In genomic region chr3:46075646-46076045, GRCm38 (mm10) we compare ENCODE assay signal across 21 mouse cellular contexts.
A peak's percentile ranks its signal among the peaks of the same experiment; 100 is the strongest.
DNase-seq lines count a peak whose midpoint lies in the region; ATAC-seq and TF ChIP-seq lines count a peak whose summit lies in the region.
"Had no signal": no experiment of that assay in that cellular context is flagged by ENCODE, and none has a peak within 500 bp of the region (broad histone marks: within the 10 kb centered on the region; RNA-seq: fewer than 3 reads in every experiment).

No protein-coding gene starts in this region.

- no peaks in the 10 kb centered on the region for H3K4me1 ChIP-seq in forebrain, embryonic 13.5 days
- no peaks in the 10 kb centered on the region for H3K4me1 ChIP-seq in forebrain, embryonic 15.5 days
- H3K4me1 ChIP-seq in midbrain, postnatal 0 days (ENCODE audit: insufficient read depth, low read length) = no peaks in the 10 kb centered on the region
- H3K4me1 ChIP-seq in midbrain, embryonic 11.5 days (ENCODE audit: control insufficient read depth, insufficient read depth, low read length) = no peaks in the 10 kb centered on the region
- no peaks in the 10 kb centered on the region for H3K4me1 ChIP-seq in liver, embryonic 12.5 days
- H3K4me1 ChIP-seq: forebrain, embryonic 12.5 days; heart, embryonic 10.5 days had no signal

- peak; percentile 50; the same call in 1 of the 2 replicates for ATAC-seq in forebrain, embryonic 13.5 days
- ATAC-seq in forebrain, embryonic 15.5 days (replicated peaks) = no peak; the same call in 1 of the 2 replicates
- no peak for ATAC-seq in midbrain, postnatal 0 days (ENCODE audit: low FRiP score)
- no peak for ATAC-seq in midbrain, embryonic 11.5 days (ENCODE audit: low FRiP score)
- ATAC-seq in liver, embryonic 12.5 days = no peak
- ATAC-seq: CD4-positive, CD25-positive, alpha-beta regulatory T cell, adult 4 months; intestine, embryonic 16.5 days; Patski had no signal

- no peak for TF ChIP-seq CTCF in midbrain, postnatal 0 days (IDR thresholded peaks at IDR 0.05)

- H3K9ac ChIP-seq in forebrain, embryonic 13.5 days = no peak overlapping the region
- no peak overlapping the region for H3K9ac ChIP-seq in forebrain, embryonic 15.5 days (replicated peaks)
- no peak overlapping the region for H3K9ac ChIP-seq in midbrain, postnatal 0 days (replicated peaks; ENCODE audit: low read length, poor library complexity, severe bottlenecking)
- H3K9ac ChIP-seq in midbrain, embryonic 11.5 days (ENCODE audit: low read length) = no peak overlapping the region
- no peak overlapping the region for H3K9ac ChIP-seq in liver, embryonic 12.5 days
- H3K9ac ChIP-seq: forebrain, embryonic 12.5 days; hindbrain, embryonic 14.5 days had no signal

- no peaks in the 10 kb centered on the region for H3K36me3 ChIP-seq in forebrain, embryonic 13.5 days (ENCODE audit: poor library complexity, severe bottlenecking)
- no peaks in the 10 kb centered on the region for H3K36me3 ChIP-seq in forebrain, embryonic 15.5 days
- no peaks in the 10 kb centered on the region for H3K36me3 ChIP-seq in midbrain, postnatal 0 days (ENCODE audit: insufficient read depth, low read length)
- H3K36me3 ChIP-seq in midbrain, embryonic 11.5 days (ENCODE audit: control insufficient read depth, insufficient read depth, low read length) = no peaks in the 10 kb centered on the region
- no peaks in the 10 kb centered on the region for H3K36me3 ChIP-seq in liver, embryonic 12.5 days
- H3K36me3 ChIP-seq: forebrain, embryonic 12.5 days; heart, embryonic 10.5 days had no signal

- no peak overlapping the region for H3K4me2 ChIP-seq in forebrain, embryonic 13.5 days
- H3K4me2 ChIP-seq in forebrain, embryonic 15.5 days (replicated peaks) = no peak overlapping the region
- H3K4me2 ChIP-seq in midbrain, postnatal 0 days (ENCODE audit: low read depth, low read length, poor library complexity, severe bottlenecking) = no peak overlapping the region
- no peak overlapping the region for H3K4me2 ChIP-seq in midbrain, embryonic 11.5 days
- H3K4me2 ChIP-seq in liver, embryonic 12.5 days = no peak overlapping the region
- H3K4me2 ChIP-seq: forebrain, embryonic 12.5 days; hindbrain, embryonic 14.5 days had no signal

- H3K9me3 ChIP-seq in forebrain, embryonic 13.5 days (replicated peaks) = no peaks in the 10 kb centered on the region
- H3K9me3 ChIP-seq in forebrain, embryonic 15.5 days = no peaks in the 10 kb centered on the region
- no peaks in the 10 kb centered on the region for H3K9me3 ChIP-seq in midbrain, postnatal 0 days (ENCODE audit: low read length)
- H3K9me3 ChIP-seq in midbrain, embryonic 11.5 days (ENCODE audit: control insufficient read depth, low read length) = no peaks in the 10 kb centered on the region
- H3K9me3 ChIP-seq in liver, embryonic 12.5 days (replicated peaks) = no peaks in the 10 kb centered on the region
- H3K9me3 ChIP-seq: forebrain, embryonic 12.5 days; heart, embryonic 10.5 days had no signal

- H3K27ac ChIP-seq in forebrain, embryonic 13.5 days = no peak overlapping the region
- no peak overlapping the region for H3K27ac ChIP-seq in forebrain, embryonic 15.5 days (replicated peaks)
- no peak overlapping the region for H3K27ac ChIP-seq in midbrain, postnatal 0 days (ENCODE audit: low read depth, low read length)
- no peak overlapping the region for H3K27ac ChIP-seq in midbrain, embryonic 11.5 days (ENCODE audit: low read depth, low read length)
- no peak overlapping the region for H3K27ac ChIP-seq in liver, embryonic 12.5 days
- H3K27ac ChIP-seq: forebrain, embryonic 12.5 days; heart, embryonic 10.5 days; hindbrain, embryonic 14.5 days had no signal

- no peaks in the 10 kb centered on the region for H3K27me3 ChIP-seq in forebrain, embryonic 13.5 days
- H3K27me3 ChIP-seq in forebrain, embryonic 15.5 days = no peaks in the 10 kb centered on the region
- no peaks in the 10 kb centered on the region for H3K27me3 ChIP-seq in midbrain, postnatal 0 days (ENCODE audit: insufficient read depth, low read length)
- H3K27me3 ChIP-seq in midbrain, embryonic 11.5 days (ENCODE audit: control insufficient read depth, insufficient read depth, low read length) = no peaks in the 10 kb centered on the region
- no peaks in the 10 kb centered on the region for H3K27me3 ChIP-seq in liver, embryonic 12.5 days (replicated peaks)
- H3K27me3 ChIP-seq: forebrain, embryonic 12.5 days; Patski had no signal

- no peak overlapping the region for H3K4me3 ChIP-seq in forebrain, embryonic 13.5 days
- no peak overlapping the region for H3K4me3 ChIP-seq in forebrain, embryonic 15.5 days
- no peak overlapping the region for H3K4me3 ChIP-seq in midbrain, postnatal 0 days (ENCODE audit: low read depth, low read length)
- no peak overlapping the region for H3K4me3 ChIP-seq in midbrain, embryonic 11.5 days (ENCODE audit: low read depth, low read length)
- no peak overlapping the region for H3K4me3 ChIP-seq in liver, embryonic 12.5 days
- H3K4me3 ChIP-seq: forebrain, embryonic 12.5 days; heart, embryonic 10.5 days had no signal

- WGBS in forebrain, embryonic 13.5 days = 85% methylated on average over 9 of the region's 9 CpGs
- 77% methylated on average over 9 of the region's 9 CpGs for WGBS in forebrain, embryonic 15.5 days
- 92% methylated on average over 9 of the region's 9 CpGs for WGBS in midbrain, postnatal 0 days
- 90% methylated on average over 9 of the region's 9 CpGs for WGBS in midbrain, embryonic 11.5 days
- 74% methylated on average over 9 of the region's 9 CpGs for WGBS in liver, embryonic 12.5 days (ENCODE audit: insufficient replicate concordance)

- DNase-seq in cerebellum, postnatal 10 days = peak; percentile 58 to 66
- DNase-seq in cerebellum, adult 9-11 months = no peak
- peak; percentile 14 for DNase-seq in midbrain, postnatal 0 days (ENCODE audit: low spot score)
- no peak for DNase-seq in midbrain, embryonic 11.5 days (ENCODE audit: low spot score, missing footprints)
- DNase-seq in right cerebral cortex, postnatal 10 days (ENCODE audit: low spot score in 2 of 2) = no peak
- DNase-seq: adrenal gland, adult 8-10 months; adrenal gland, postnatal 36 days; B cell, adult 2 months; gastrocnemius, postnatal 10 days; heart, adult 18-20 months; heart, postnatal 10 days; kidney, adult 2 months had no signal

Comparison
In these comparisons a context has a peak if more than half of its experiments do, and no peak if none do; other contexts are left out.
1. DNase-seq: peak in cerebellum, postnatal 10 days (2 of 2) and midbrain, postnatal 0 days (single experiment); none in cerebellum, adult 9-11 months (single experiment), midbrain, embryonic 11.5 days (single experiment) and right cerebral cortex, postnatal 10 days (0 of 2).